Mouse (Mus musculus): Measurements from ENCODE around the gene E330021D16Rik. TPM values are rescaled to one million over a fixed set of nuclear protein-coding genes. Genes with fewer than 3 reads are reported as not detected.

E330021D16Rik gene
- polyA plus RNA-seq, 1 experiment from 2014 or later, result not detected

- no peaks in the 10 kb centered on the region for H3K27me3 ChIP-seq (replicated peaks; ENCODE audit: control insufficient read depth, insufficient read depth, low read length)
- no peaks in the 10 kb centered on the region for H3K9me3 ChIP-seq (ENCODE audit: control insufficient read depth, low read length)
- H3K4me1 ChIP-seq (ENCODE audit: control insufficient read depth, insufficient read depth, low read length), result 0 out of 2 replicates have a peak, but pooled peaks cover 2% of the 10 kb centered on the region
- ATAC-seq, result no peak
- H3K27ac ChIP-seq (ENCODE audit: low read length), result no peak overlapping the region
- no peaks in the 10 kb centered on the region for H3K36me3 ChIP-seq (ENCODE audit: control insufficient read depth, insufficient read depth, low read length)
- H3K9ac ChIP-seq (ENCODE audit: low read depth, low read length), result no peak overlapping the region
- H3K4me3 ChIP-seq (ENCODE audit: low read length), result no peak overlapping the region
- WGBS, result 88% methylated on average over 5 of the region's 5 CpGs
- no peak overlapping the region for H3K4me2 ChIP-seq (ENCODE audit: low read depth, low read length)
Observed at GRCm38 (mm10) chr6:136413856-136414362, 1.5 kb downstream of the E330021D16Rik start.

GRCm38 (mm10) chr6:136407608-136408192 lies 7.7 kb downstream of the E330021D16Rik start:
- Histone ChIP-seq H3K4me2 (ENCODE audit: low read depth, low read length) (no peak overlapping the region), H3K9ac (ENCODE audit: low read depth, low read length) (no peak overlapping the region), H3K9me3 (ENCODE audit: control insufficient read depth, low read length) (no peaks in the 10 kb centered on the region), H3K27ac (ENCODE audit: low read length) (no peak overlapping the region), H3K36me3 (ENCODE audit: control insufficient read depth, insufficient read depth, low read length) (no peaks in the 10 kb centered on the region), H3K4me3 (ENCODE audit: low read length) (no peak overlapping the region), H3K27me3 (replicated peaks; ENCODE audit: control insufficient read depth, insufficient read depth, low read length) (no peaks in the 10 kb centered on the region), H3K4me1 (ENCODE audit: control insufficient read depth, insufficient read depth, low read length) (no peaks in the 10 kb centered on the region)
- peak; percentile 76 for ATAC-seq
- WGBS, result 57% methylated on average over 2 of the region's 2 CpGs

- Histone ChIP-seq H3K27me3 (replicated peaks; ENCODE audit: control insufficient read depth, insufficient read depth, low read length) (no peaks in the 10 kb centered on the region), H3K27ac (ENCODE audit: low read length) (no peak overlapping the region), H3K4me3 (ENCODE audit: low read length) (no peak overlapping the region), H3K4me1 (ENCODE audit: control insufficient read depth, insufficient read depth, low read length) (no peaks in the 10 kb centered on the region), H3K4me2 (ENCODE audit: low read depth, low read length) (no peak overlapping the region), H3K9me3 (ENCODE audit: control insufficient read depth, low read length) (no peaks in the 10 kb centered on the region), H3K36me3 (ENCODE audit: control insufficient read depth, insufficient read depth, low read length) (no peaks in the 10 kb centered on the region), H3K9ac (ENCODE audit: low read depth, low read length) (no peak overlapping the region)
- no peak for ATAC-seq
- WGBS, result 91% methylated on average over 9 of the region's 9 CpGs
Observed at GRCm38 (mm10) chr6:136396860-136397259, 18.5 kb downstream of the E330021D16Rik start.

GRCm38 (mm10) chr6:136390262-136390661 lies 25.1 kb downstream of the E330021D16Rik start:
- H3K4me3 ChIP-seq (ENCODE audit: low read length), result no peak overlapping the region
- WGBS, result 63% methylated on average over 9 of the region's 9 CpGs

DNA sequence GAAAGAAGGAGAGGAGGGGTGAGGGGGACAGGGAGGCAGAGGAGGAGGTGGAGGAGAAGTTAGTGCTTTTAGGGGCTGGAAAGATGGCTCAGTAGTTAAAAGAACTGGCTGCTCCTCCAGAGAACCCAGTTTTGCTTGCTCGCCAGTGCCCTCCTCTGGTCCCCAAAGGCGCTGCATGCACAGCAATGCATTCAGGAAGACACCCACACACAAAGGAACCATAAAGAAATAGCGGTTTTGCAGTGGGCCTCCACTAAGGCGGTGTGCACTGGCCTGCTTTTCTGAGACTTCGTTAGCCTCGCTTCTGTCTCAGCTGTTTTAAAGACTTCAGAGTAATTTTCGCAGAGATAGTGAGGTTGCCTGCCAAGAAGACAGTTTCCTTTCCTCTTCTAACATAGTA lies 30.1 kb downstream of the E330021D16Rik start:
- Histone ChIP-seq H3K27ac (ENCODE audit: low read length) (no peak overlapping the region), H3K4me1 (ENCODE audit: control insufficient read depth, insufficient read depth, low read length) (no peaks in the 10 kb centered on the region), H3K27me3 (replicated peaks; ENCODE audit: control insufficient read depth, insufficient read depth, low read length) (no peaks in the 10 kb centered on the region), H3K4me2 (ENCODE audit: low read depth, low read length) (no peak overlapping the region), H3K9me3 (ENCODE audit: control insufficient read depth, low read length) (no peaks in the 10 kb centered on the region), H3K36me3 (ENCODE audit: control insufficient read depth, insufficient read depth, low read length) (no peaks in the 10 kb centered on the region), H3K9ac (ENCODE audit: low read depth, low read length) (no peak overlapping the region), H3K4me3 (ENCODE audit: low read length) (no peak overlapping the region)
- no peak for ATAC-seq
- WGBS, result 78% methylated on average over 7 of the region's 7 CpGs

More at GRCm38 (mm10) chr6:136390262-136390661, 25.1 kb downstream of the E330021D16Rik start:
- no peaks in the 10 kb centered on the region for H3K9me3 ChIP-seq (ENCODE audit: control insufficient read depth, low read length)
- no peak overlapping the region for H3K4me2 ChIP-seq (ENCODE audit: low read depth, low read length)
- no peaks in the 10 kb centered on the region for H3K27me3 ChIP-seq (replicated peaks; ENCODE audit: control insufficient read depth, insufficient read depth, low read length)
- no peaks in the 10 kb centered on the region for H3K4me1 ChIP-seq (ENCODE audit: control insufficient read depth, insufficient read depth, low read length)
- no peak for ATAC-seq
- no peak overlapping the region for H3K27ac ChIP-seq (ENCODE audit: low read length)
- no peaks in the 10 kb centered on the region for H3K36me3 ChIP-seq (ENCODE audit: control insufficient read depth, insufficient read depth, low read length)
- H3K9ac ChIP-seq (ENCODE audit: low read depth, low read length), result no peak overlapping the region

DNA sequence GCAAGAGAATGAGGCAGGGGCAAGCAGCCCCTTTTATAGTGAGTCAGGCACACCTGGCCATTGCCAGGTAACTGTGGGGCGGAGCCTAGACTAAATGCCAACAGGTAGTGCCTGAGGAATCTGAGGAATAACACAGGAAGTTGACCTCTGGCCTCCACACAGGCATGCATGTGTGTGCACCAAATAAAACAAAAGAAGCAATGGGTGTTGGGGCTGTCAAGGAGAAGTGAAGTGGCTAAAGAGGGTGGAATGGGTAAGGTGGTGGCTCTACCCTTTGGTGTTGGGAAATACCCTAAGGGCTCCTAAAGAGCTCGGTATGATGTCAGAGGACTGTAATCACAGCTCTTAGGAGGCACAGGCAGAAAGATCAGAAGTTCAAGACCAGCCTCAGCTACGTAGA lies 32.2 kb downstream of the E330021D16Rik start:
- no peaks in the 10 kb centered on the region for H3K4me1 ChIP-seq (ENCODE audit: control insufficient read depth, insufficient read depth, low read length)
- H3K27me3 ChIP-seq (replicated peaks; ENCODE audit: control insufficient read depth, insufficient read depth, low read length), result no peaks in the 10 kb centered on the region
- no peaks in the 10 kb centered on the region for H3K9me3 ChIP-seq (ENCODE audit: control insufficient read depth, low read length)
- no peak for ATAC-seq
- 84% methylated on average over 3 of the region's 3 CpGs for WGBS
- no peak overlapping the region for H3K4me3 ChIP-seq (ENCODE audit: low read length)
- no peaks in the 10 kb centered on the region for H3K36me3 ChIP-seq (ENCODE audit: control insufficient read depth, insufficient read depth, low read length)
- no peak overlapping the region for H3K9ac ChIP-seq (ENCODE audit: low read depth, low read length)
- H3K27ac ChIP-seq (ENCODE audit: low read length), result no peak overlapping the region
- no peak overlapping the region for H3K4me2 ChIP-seq (ENCODE audit: low read depth, low read length)

GRCm38 (mm10) chr6:136376097-136376496 lies 39.3 kb downstream of the E330021D16Rik start:
- Histone ChIP-seq H3K4me3 (ENCODE audit: low read length) (no peak overlapping the region), H3K9ac (ENCODE audit: low read depth, low read length) (no peak overlapping the region), H3K4me2 (ENCODE audit: low read depth, low read length) (no peak overlapping the region), H3K9me3 (ENCODE audit: control insufficient read depth, low read length) (no peaks in the 10 kb centered on the region), H3K36me3 (ENCODE audit: control insufficient read depth, insufficient read depth, low read length) (no peaks in the 10 kb centered on the region), H3K27me3 (replicated peaks; ENCODE audit: control insufficient read depth, insufficient read depth, low read length) (no peaks in the 10 kb centered on the region), H3K4me1 (ENCODE audit: control insufficient read depth, insufficient read depth, low read length) (no peaks in the 10 kb centered on the region), H3K27ac (ENCODE audit: low read length) (no peak overlapping the region)
- no peak for ATAC-seq

GRCm38 (mm10) chr6:136364430-136365098 lies 50.8 kb downstream of the E330021D16Rik start:
- Histone ChIP-seq H3K9ac (ENCODE audit: low read depth, low read length) (no peak overlapping the region), H3K4me1 (ENCODE audit: control insufficient read depth, insufficient read depth, low read length) (no peaks in the 10 kb centered on the region), H3K9me3 (ENCODE audit: control insufficient read depth, low read length) (no peaks in the 10 kb centered on the region), H3K4me2 (ENCODE audit: low read depth, low read length) (no peak overlapping the region), H3K36me3 (ENCODE audit: control insufficient read depth, insufficient read depth, low read length) (no peaks in the 10 kb centered on the region), H3K27me3 (replicated peaks; ENCODE audit: control insufficient read depth, insufficient read depth, low read length) (no peaks in the 10 kb centered on the region), H3K27ac (ENCODE audit: low read length) (no peak overlapping the region), H3K4me3 (ENCODE audit: low read length) (no peak overlapping the region)
- ATAC-seq, result no peak
- 78% methylated on average over 12 of the region's 12 CpGs for WGBS

DNA sequence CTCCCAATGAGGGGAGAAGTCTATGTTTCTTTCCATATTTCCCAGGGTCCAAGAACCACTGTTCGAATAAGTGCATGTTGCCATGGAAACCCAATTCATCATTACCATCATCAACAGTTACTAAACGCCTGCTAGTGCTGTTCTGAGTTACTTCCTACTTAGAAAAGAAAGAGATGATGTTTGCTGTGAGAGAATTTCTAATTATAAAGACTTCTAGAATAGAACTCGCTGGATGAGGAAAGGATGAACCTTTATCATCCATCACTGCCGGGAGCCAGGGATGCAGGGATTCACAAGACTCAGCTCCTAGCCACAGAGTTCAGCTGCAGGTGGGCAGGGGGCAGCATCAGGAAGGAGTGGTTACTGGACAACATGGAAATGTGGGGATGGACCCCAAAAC lies 51.4 kb downstream of the E330021D16Rik start:
- Histone ChIP-seq H3K4me1 (ENCODE audit: control insufficient read depth, insufficient read depth, low read length) (no peaks in the 10 kb centered on the region), H3K27me3 (replicated peaks; ENCODE audit: control insufficient read depth, insufficient read depth, low read length) (no peaks in the 10 kb centered on the region), H3K36me3 (ENCODE audit: control insufficient read depth, insufficient read depth, low read length) (no peaks in the 10 kb centered on the region), H3K4me3 (ENCODE audit: low read length) (no peak overlapping the region), H3K27ac (ENCODE audit: low read length) (no peak overlapping the region), H3K9me3 (ENCODE audit: control insufficient read depth, low read length) (no peaks in the 10 kb centered on the region), H3K4me2 (ENCODE audit: low read depth, low read length) (no peak overlapping the region), H3K9ac (ENCODE audit: low read depth, low read length) (no peak overlapping the region)
- 74% methylated on average over 4 of the region's 4 CpGs for WGBS
- ATAC-seq, result no peak

Data from intestine, embryonic 16.5 days (tissue).